Mouse (Mus musculus): ENCODE data around the gene Fank1.

The Fank1 gene

GRCm38 (mm10) chr7:133891298-133891697, 114.6 kb downstream of the Fank1 start:
- DNase-seq (ENCODE audit: low spot score in 2 of 2): no peak

DNA sequence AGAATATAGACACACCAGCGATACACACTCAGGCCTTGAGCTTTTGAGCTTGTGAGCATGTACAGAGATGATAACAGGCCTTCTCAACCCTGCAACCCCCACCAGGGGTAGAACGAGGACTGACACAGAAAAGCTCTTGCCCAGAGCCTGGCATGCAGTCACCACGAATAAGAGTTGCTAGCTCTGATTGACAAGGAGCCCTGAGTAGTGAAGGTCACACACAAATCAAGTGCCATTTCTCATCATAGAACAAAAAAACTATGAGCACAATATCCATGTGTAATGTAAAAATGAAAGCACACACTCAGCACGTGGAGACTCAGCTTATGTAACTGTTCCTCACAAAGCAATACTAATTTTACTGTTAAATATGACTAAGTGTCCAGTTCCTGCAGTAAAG, 115.1 kb downstream of the Fank1 start:
- DNase-seq (ENCODE audit: low spot score in 2 of 2): no peak

DNA sequence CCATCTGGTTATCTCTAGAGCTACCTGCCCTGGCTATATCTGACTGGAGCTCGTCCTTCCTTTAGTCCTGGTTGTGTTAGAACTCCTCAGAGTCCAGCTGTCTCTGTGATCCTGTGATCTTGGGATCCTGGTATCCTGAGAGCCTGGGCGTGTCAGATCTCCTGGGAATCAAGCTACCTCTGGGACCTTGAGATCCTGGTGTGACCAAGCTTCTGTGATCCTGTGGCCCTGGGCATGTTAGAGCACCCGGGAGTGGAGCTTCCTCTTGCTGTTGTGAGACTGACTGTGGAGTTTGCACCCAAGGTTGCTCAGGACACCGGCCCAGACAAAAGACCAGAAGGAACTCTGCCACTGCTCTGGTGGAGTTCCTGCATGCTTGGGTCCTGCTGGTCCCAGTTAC, 122.7 kb downstream of the Fank1 start:
- no peak for DNase-seq (ENCODE audit: low spot score in 2 of 2)

GRCm38 (mm10) chr7:133908966-133909365, 132.3 kb downstream of the Fank1 start:
- no peak for DNase-seq (ENCODE audit: low spot score in 2 of 2)

DNA sequence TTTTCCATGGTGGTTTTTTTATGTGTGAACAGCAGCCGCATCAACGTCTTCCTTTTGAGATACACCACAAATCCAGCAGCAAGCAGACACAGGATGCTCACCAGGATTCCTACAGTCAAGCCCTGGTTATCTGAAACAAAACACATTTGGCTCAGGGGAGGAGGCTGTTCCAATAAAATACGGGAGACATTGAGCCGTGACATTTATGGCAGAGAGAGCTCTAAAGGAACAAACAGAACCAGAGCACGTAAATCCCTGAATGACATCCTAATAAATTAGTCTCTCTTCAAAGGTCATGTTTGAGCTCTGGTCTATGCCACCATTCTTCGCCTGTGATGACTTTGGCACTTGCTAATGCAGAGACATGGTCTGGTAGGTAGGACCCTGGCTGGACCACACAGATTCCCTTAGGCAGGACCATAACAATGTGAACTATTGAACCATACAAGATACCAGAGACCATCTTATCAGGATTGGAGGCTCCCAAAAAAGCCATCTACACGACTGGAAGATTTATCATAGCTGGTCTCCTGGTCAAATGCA, 133.2 kb downstream of the Fank1 start:
- DNase-seq (ENCODE audit: low spot score in 2 of 2): no peak

GRCm38 (mm10) chr7:133911881-133912280, 135.2 kb downstream of the Fank1 start:
- no peak for DNase-seq (ENCODE audit: low spot score in 2 of 2)

DNA sequence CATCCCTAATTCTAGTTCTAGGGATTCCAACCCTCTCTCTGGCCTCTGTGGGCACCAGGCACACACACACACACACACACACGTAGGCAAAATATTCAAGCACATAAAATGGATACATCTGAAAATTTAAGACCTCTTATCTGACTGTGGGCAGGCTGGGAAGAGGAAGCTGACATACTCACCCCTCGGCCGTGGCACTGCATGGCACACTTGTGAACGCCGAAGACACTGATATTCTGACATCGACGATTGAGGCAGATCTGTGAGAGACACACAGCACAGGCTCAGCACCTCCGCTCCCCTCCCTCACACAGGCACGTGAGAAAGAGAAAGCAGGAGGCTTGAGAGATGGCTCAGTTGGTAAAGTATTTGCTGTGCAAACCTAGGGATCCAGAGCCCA, 139.6 kb downstream of the Fank1 start:
- no peak for DNase-seq (ENCODE audit: low spot score in 2 of 2)

GRCm38 (mm10) chr7:133919306-133919705, 142.6 kb downstream of the Fank1 start:
- no peak for DNase-seq (ENCODE audit: low spot score in 2 of 2)

GRCm38 (mm10) chr7:133919918-133920317, 143.3 kb downstream of the Fank1 start:
- DNase-seq (ENCODE audit: low spot score in 2 of 2): no peak

DNA sequence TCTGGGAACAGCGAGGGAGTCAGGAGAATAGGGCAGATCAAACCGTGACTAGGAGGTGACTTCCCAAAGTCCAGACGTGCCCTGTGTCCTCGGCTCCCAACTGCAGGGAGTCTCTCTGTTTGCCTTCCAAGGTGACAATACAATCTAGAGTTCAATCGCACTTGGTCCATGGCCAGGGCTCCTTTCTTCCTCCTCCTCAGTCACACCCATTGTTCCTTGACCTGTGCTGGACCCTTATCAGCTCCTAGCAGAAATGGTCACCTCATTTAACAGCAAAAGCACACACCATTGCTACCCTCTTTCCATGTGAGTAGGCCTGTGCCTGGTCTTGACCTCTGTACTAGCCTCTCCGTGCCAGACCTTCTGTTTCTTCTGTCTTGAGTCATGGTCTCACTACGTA, 144.1 kb downstream of the Fank1 start:
- DNase-seq (ENCODE audit: low spot score in 2 of 2): no peak

GRCm38 (mm10) chr7:133921291-133921690, 144.6 kb downstream of the Fank1 start:
- DNase-seq (ENCODE audit: low spot score in 2 of 2): no peak

GRCm38 (mm10) chr7:133923994-133924393, 147.3 kb downstream of the Fank1 start:
- no peak for DNase-seq (ENCODE audit: low spot score in 2 of 2)

DNA sequence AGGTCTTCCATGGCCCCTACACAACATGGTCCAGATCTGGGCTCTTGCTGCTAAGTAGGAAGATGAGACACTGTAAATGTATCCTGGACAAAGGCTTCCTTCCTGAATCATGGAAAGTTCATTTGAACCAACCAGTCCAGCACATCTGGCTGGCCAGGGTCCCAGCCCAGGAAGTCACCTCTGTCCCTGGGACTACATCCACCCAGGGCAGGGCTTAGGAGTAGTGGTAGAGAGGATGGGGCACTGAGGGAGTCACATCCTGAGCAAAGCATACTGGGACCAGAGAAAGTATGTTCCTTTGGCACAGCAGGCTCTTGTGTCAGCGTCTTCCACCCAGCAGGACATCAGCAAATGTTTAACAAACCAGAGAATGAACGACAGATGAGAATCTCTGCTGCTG, 149.1 kb downstream of the Fank1 start:
- no peak for DNase-seq (ENCODE audit: low spot score in 2 of 2)

- DNase-seq (ENCODE audit: low spot score in 2 of 2): no peak
These were observed 152.3 kb downstream of the Fank1 start for GRCm38 (mm10) chr7:133928981-133929380.

Measured in natural killer cell, adult 2 months (primary cell).